In the genomic region with DNA sequence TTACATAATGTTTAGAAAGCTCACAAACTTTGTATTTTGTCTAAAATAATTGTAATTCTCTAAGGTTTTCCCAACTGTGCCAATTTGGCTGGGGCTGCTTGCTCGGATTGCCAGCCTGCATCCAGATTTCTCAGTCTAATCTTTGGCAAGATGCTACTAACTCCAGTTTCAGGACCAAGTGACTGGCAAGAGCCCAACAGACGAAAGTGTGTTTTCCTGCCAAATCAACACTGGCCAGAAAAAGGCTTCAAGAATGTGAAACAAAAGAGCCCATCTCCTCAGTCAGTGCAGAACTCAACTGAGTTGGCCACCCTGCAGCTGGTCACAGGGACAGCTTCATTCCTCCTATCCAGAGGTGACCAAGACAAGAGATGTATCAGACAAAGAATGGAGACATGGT, we compare ENCODE assay signal across 9 mouse cellular contexts.
DNase-seq lines count a peak whose midpoint lies in the region; ATAC-seq and TF ChIP-seq lines count a peak whose summit lies in the region.
"Had no signal": no experiment of that assay in that cellular context is flagged by ENCODE, and none has a peak within 500 bp of the region (broad histone marks: within the 10 kb centered on the region; RNA-seq: fewer than 3 reads in every experiment).

No protein-coding gene starts in this region.

- no peak for TF ChIP-seq CTCF in forebrain, postnatal 0 days (IDR thresholded peaks at IDR 0.05; ENCODE audit: low read depth)

- DNase-seq in heart, adult 11 months: peak; percentile 88
- DNase-seq in heart, postnatal 25 days (ENCODE audit: low spot score): no peak
- peak; percentile 50 for DNase-seq in adrenal gland, postnatal 10 days
- peak; percentile 86 for DNase-seq in forebrain, postnatal 0 days
- peak; percentile 47 to 84 for DNase-seq in layer of hippocampus, postnatal 14 days (ENCODE audit: low spot score in 2 of 2)
- DNase-seq in right cerebral cortex, adult 2 months (ENCODE audit: low spot score in 2 of 2): peak; percentile 66 to 75
- no peak for DNase-seq in urinary bladder, adult 2 months (ENCODE audit: low spot score)

- intact Hi-C loops in heart, postnatal 25 days (cut with DNase I): no loop called here

- H3K27me3 ChIP-seq in forebrain, postnatal 0 days (ENCODE audit: insufficient read depth, low read length): no peaks in the 10 kb centered on the region
- H3K27me3 ChIP-seq: midbrain, embryonic 12.5 days had no signal

- H3K9me3 ChIP-seq in forebrain, postnatal 0 days (ENCODE audit: low read length): no peaks in the 10 kb centered on the region
- H3K9me3 ChIP-seq: midbrain, embryonic 12.5 days had no signal

- no peak overlapping the region for H3K4me3 ChIP-seq in forebrain, postnatal 0 days (ENCODE audit: low read depth, low read length)
- H3K4me3 ChIP-seq: midbrain, embryonic 12.5 days had no signal

- H3K4me2 ChIP-seq in forebrain, postnatal 0 days (ENCODE audit: low read depth): no peak overlapping the region
- H3K4me2 ChIP-seq: midbrain, embryonic 12.5 days had no signal

- WGBS in forebrain, postnatal 0 days: 20% methylated on average over 2 of the region's 2 CpGs

- no peak overlapping the region for H3K9ac ChIP-seq in forebrain, postnatal 0 days
- H3K9ac ChIP-seq: midbrain, embryonic 12.5 days had no signal

- no peaks in the 10 kb centered on the region for H3K36me3 ChIP-seq in forebrain, postnatal 0 days (ENCODE audit: insufficient read depth)
- H3K36me3 ChIP-seq: midbrain, embryonic 12.5 days had no signal

- no peak overlapping the region for H3K27ac ChIP-seq in forebrain, postnatal 0 days (ENCODE audit: low read depth, low read length)
- H3K27ac ChIP-seq: midbrain, embryonic 12.5 days had no signal

- ATAC-seq in forebrain, postnatal 0 days: peak; percentile 73
- no peak for ATAC-seq in megakaryocyte, adult 5-6 weeks (ENCODE audit: poor library complexity, severe bottlenecking)

- no peaks in the 10 kb centered on the region for H3K4me1 ChIP-seq in forebrain, postnatal 0 days (ENCODE audit: insufficient read depth)
- H3K4me1 ChIP-seq: midbrain, embryonic 12.5 days had no signal

Comparison
In these comparisons a context has a peak if more than half of its experiments do, and no peak if none do; other contexts are left out.
1. DNase-seq: peak in heart, adult 11 months (single experiment), adrenal gland, postnatal 10 days (single experiment), forebrain, postnatal 0 days (single experiment), layer of hippocampus, postnatal 14 days (2 of 2) and right cerebral cortex, adult 2 months (2 of 2); none in heart, postnatal 25 days (single experiment) and urinary bladder, adult 2 months (single experiment).